Mouse (Mus musculus) right cerebral cortex, adult 18-20 months (tissue): ENCODE measurements around the gene Prpf6.
A peak's percentile ranks its signal among the peaks of the same experiment; 100 is the strongest.

ENCODE experiments used
- DNase-seq: peaks from one replicate; pipeline ENCODE4 v3.0.0; 2022; ENCODE audit warnings: mixed read lengths

The Prpf6 gene

GRCm38 (mm10) chr2:181591528-181592085 is at the start of gene Prpf6:
TSS of gene Prpf6 (plus strand) at chr2:181591868.
- DNase-seq, result no peak

- no peak for DNase-seq
These were observed 45.5 kb upstream of the Prpf6 start for GRCm38 (mm10) chr2:181546142-181546541.

DNA sequence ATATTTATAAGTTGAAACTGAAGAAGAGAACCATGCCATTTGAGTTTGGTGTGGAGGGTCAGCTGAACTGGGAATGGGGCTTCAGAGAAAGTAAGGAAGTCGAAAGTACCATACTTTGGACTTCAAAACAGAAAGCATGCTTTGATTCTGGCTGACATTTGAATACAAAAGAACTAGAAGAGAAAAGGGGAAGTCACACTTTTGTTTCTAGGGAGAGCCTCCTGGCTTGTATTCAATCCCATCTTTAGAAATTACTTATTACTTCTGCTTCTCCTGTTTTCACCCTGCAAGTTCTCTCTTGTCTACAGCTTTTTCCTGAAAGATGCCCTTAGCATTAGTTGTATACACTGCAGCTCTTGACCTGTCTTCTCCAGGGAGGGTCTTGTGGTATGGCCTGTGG is 43.4 kb upstream of the Prpf6 start:
- DNase-seq, result no peak

GRCm38 (mm10) chr2:181548682-181549081 is 43.0 kb upstream of the Prpf6 start:
- DNase-seq, result no peak

GRCm38 (mm10) chr2:181550233-181550632 is 41.4 kb upstream of the Prpf6 start:
- no peak for DNase-seq

GRCm38 (mm10) chr2:181553772-181554171 is 37.9 kb upstream of the Prpf6 start:
- no peak for DNase-seq

GRCm38 (mm10) chr2:181567338-181567737 is 24.3 kb upstream of the Prpf6 start:
- no peak for DNase-seq

DNA sequence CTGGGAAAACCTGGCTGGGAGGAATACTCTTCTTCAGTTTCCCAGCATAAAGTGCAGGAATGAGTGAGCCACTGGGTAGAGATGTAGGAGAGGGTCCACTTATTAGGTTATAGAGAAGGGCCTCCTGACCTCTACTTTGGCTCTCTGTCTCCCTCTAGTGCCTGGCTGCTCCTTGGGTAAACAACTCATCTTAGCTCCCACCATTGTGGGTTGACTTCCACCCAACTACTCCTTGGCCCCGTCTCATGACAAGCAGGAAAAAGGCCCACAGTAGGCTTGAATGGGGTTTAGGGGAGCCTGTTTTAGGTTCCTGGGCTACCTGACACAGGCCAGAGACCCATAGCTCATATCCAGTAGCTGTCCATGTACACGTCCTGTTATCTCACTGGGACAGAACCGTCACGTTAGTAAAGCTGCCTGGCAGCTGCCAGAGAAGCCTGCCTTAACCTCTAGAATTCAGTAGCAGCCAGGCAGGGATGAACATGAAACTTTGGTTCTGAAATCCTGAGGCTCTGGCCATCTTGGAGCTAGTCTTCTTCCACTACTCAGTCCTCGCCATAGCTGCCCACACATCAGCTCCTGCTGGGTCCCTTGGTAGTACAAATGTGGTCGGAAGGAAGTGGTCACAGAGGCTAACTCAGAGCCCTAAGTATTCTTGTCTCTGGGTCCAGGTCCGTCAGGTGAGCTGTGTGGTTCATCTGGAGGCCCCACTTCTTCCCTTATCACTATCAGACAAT is 23.2 kb upstream of the Prpf6 start:
- no peak for DNase-seq

GRCm38 (mm10) chr2:181569856-181570255 is 21.8 kb upstream of the Prpf6 start:
- DNase-seq, result no peak

GRCm38 (mm10) chr2:181570375-181570774 is 21.3 kb upstream of the Prpf6 start:
- DNase-seq, result no peak

- DNase-seq, result peak; percentile 49
These were observed 20.6 kb upstream of the Prpf6 start for GRCm38 (mm10) chr2:181570921-181571595.

DNA sequence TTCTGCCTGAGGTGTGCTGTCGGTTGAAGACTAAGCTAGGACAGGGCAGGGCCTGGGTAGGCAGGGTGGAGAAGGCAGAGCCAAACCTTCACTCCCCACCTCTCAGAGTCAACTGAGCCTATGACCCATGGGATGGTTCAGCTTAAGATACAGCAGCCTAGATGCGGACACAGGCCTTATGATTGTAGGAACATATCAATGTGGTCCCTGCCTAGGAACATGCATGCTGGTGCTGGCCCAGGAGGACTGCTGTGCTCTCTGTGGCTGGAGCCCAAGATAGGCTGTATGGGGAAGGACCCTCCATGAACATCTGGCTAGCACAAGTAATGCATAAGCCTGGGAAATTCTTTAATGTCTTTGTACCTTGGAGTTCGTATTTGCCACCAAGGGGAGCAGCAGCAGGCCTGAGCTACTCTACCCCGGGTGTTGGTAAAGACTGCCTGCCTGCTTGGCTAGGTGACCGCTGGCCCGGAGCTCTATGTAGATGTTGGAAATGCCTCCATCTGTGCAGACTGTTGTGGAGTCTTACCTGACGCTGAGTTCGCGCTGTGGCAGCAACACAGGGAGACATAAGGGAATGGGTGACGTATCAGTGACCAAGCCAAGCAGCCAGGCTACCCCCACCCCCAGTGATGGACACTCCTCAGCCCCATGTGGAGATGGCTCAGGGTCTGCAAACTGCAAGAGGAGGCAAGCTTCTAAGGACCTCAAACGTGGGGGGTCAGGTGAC is 19.6 kb upstream of the Prpf6 start:
- DNase-seq, result no peak

GRCm38 (mm10) chr2:181572921-181573920 is 18.4 kb upstream of the Prpf6 start:
- DNase-seq, result no peak

DNA sequence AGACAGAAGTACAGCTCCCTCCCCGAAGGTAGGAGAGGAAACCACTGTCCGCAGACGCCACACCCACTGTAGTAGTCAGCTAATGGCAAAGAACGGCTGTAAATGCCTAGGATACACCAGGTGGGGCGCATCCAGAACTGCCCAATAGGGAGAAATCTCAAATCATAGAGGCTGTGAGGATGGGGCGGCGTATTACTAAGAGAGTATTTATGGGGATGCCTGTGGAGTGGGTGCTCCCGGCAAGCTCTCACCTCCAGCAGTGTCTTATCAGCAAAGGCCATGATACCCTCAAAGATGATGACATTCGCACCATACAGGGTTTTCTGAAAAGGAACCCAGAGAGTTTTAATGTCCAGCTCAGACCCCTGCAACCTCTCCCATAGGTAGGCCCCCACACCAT is 17.7 kb upstream of the Prpf6 start:
- no peak for DNase-seq

- no peak for DNase-seq
These were observed 16.6 kb upstream of the Prpf6 start for GRCm38 (mm10) chr2:181574921-181575545.

- no peak for DNase-seq
These were observed 15.1 kb upstream of the Prpf6 start for GRCm38 (mm10) chr2:181576613-181577012.

- no peak for DNase-seq
These were observed 14.5 kb upstream of the Prpf6 start for GRCm38 (mm10) chr2:181577126-181577525.

GRCm38 (mm10) chr2:181577981-181578581 is 13.6 kb upstream of the Prpf6 start:
- DNase-seq, result no peak

GRCm38 (mm10) chr2:181578790-181579618 is 12.7 kb upstream of the Prpf6 start:
- DNase-seq, result no peak

DNA sequence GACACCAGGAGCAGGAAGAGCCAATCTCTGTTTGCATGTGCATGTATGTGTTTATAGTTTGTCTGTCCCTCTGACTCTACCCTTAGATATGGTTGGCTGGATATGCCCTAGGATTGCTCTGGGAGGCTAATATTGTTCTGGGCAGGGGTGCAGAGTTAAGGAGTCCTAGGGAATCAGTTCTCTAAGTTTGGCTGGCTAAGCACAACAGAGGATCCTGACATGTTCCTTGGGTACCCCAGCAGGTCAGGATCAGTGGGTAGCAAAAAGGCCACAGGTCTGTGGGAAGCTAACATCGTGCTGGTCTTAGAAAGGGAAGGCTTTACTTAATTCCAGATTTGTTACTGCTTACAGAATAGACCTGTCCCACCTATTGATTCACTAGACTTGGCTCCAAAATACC is 12.0 kb upstream of the Prpf6 start:
- DNase-seq, result no peak
